Mouse (Mus musculus) T-helper 17 cell (primary cell): Measurements from ENCODE around the gene Fyttd1.

Source experiments
- in situ Hi-C, 2 experiments: fragments of 300-600 bp; cut with MboI, MseI; formaldehyde crosslinking; loops; 1 replicate in 1 of 2; 2 replicates in 1 of 2; pipeline ENCODE4 v1.15.1; 2025; ENCODE audit warnings: high pct_unique_total_duplicates in 2 of 2

Gene Fyttd1

GRCm38 (mm10) chr16:32942694-32943093, 65.4 kb downstream of the Fyttd1 start:
- in situ Hi-C loops: loop anchor here (5.0 kb wide), 1 partner anchor 1570 kb away; no protein-coding TSS in a partner anchor

GRCm38 (mm10) chr16:32945379-32945778, 68.1 kb downstream of the Fyttd1 start:
- in situ Hi-C loops: no loop called here

- in situ Hi-C loops: no loop called here
Observed at GRCm38 (mm10) chr16:32948016-32948415, 70.7 kb downstream of the Fyttd1 start.

- in situ Hi-C loops: no loop called here
Observed at GRCm38 (mm10) chr16:32948656-32949055, 71.4 kb downstream of the Fyttd1 start.

GRCm38 (mm10) chr16:32949281-32949680, 72.0 kb downstream of the Fyttd1 start:
- in situ Hi-C loops: no loop called here

DNA sequence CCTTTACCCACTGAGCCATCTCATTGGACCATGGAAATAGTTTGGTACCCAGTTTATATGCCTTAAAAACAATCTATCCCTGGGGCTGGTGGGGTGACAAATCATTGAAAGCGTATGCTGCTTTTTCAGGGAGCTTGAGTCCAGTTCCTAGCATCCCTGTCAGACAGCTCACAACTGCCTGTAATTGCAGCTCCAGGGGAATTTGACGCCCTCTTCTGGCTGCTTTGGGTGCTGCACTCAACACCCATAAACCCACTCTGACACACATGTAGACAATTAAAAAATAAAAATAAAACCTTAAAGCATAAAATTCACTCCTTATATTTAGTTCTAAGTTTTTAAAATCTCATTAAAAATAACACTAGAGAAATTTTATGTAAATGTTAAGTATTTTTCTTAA, 73.8 kb downstream of the Fyttd1 start:
- in situ Hi-C loops: no loop called here

- in situ Hi-C loops: no loop called here
Observed at GRCm38 (mm10) chr16:32953806-32954205, 76.5 kb downstream of the Fyttd1 start.

- in situ Hi-C loops: no loop called here
Observed at GRCm38 (mm10) chr16:32954304-32954703, 77.0 kb downstream of the Fyttd1 start.

GRCm38 (mm10) chr16:32956889-32957288, 79.6 kb downstream of the Fyttd1 start:
- in situ Hi-C loops: no loop called here
